Mouse (Mus musculus) liver, embryonic 13.5 days (tissue): ENCODE data around the gene Gm49601. TPM values are rescaled to one million over a fixed set of nuclear protein-coding genes. Genes with fewer than 3 reads are reported as not detected.

Experiments
- ATAC-seq: fragments of 200-750 bp; cut with Nextera tagmentation; 2 replicates; pipeline ENCODE4 v1.8.0; 2017; ENCODE audit warnings: low read depth, mild to moderate bottlenecking, moderate number of reproducible peaks, moderate library complexity
- DNase-seq: peaks from one replicate; pipeline ENCODE4 v3.0.0; 2022
- H3K27ac ChIP-seq: fragments of 300-500 bp; sonication (generic); 2 replicates; pipeline ENCODE4 v1.5.1; 2015; ENCODE audit warnings: moderate library complexity, mild to moderate bottlenecking, inconsistent platforms
- H3K27me3 ChIP-seq: fragments of 300-500 bp; sonication (generic); 2 replicates; pipeline ENCODE4 v1.6.1; 2015; ENCODE audit warnings: mild to moderate bottlenecking, inconsistent platforms
- H3K36me3 ChIP-seq: fragments of 300-500 bp; sonication (generic); 2 replicates; pipeline ENCODE4 v1.6.1; 2015; ENCODE audit warnings: mild to moderate bottlenecking, inconsistent platforms
- H3K4me1 ChIP-seq: fragments of 300-500 bp; sonication (generic); replicated peaks from 2 replicates; pipeline ENCODE4 v1.6.1; 2015; ENCODE audit warnings: inconsistent platforms
- H3K4me2 ChIP-seq: fragments of 300-500 bp; sonication (generic); 2 replicates; pipeline ENCODE4 v1.6.1; 2015; ENCODE audit warnings: inconsistent platforms, mild to moderate bottlenecking, moderate library complexity
- H3K4me3 ChIP-seq: fragments of 300-500 bp; sonication (generic); replicated peaks from 2 replicates; pipeline ENCODE4 v1.5.1; 2015; ENCODE audit warnings: mild to moderate bottlenecking, inconsistent platforms
- H3K9ac ChIP-seq: fragments of 300-500 bp; sonication (generic); 2 replicates; pipeline ENCODE4 v1.6.1; 2015; ENCODE audit warnings: mild to moderate bottlenecking, inconsistent platforms
- H3K9me3 ChIP-seq: fragments of 300-500 bp; sonication (generic); replicated peaks from 2 replicates; pipeline ENCODE4 v1.6.1; 2016; ENCODE audit warnings: inconsistent platforms
- WGBS: fragments of 180-500 bp; shearing (Covaris S2); methylation state at CpG from one replicate; pipeline ENCODE4 v1.1.7; 2015; ENCODE audit not compliant: insufficient replicate concordance; 5-methylcytosine and 5-hydroxymethylcytosine counted together
- polyA plus RNA-seq: library from polyadenylated mRNA; unstranded; fragments of >200 nt; fragmentation: Nextera tagmentation; extraction: Ambion mirVana; gene quantifications from 2 replicates; pipeline ENCODE4 v1.2.1, GENCODE M21; 2015

Gene Gm49601
- polyA plus RNA-seq, 1 experiment from 2014 or later, result 0.14 TPM

- Histone ChIP-seq H3K4me3 (no peak overlapping the region), H3K4me2 (no peak overlapping the region), H3K9ac (no peak overlapping the region), H3K27ac (no peak overlapping the region), H3K36me3 (no peaks in the 10 kb centered on the region), H3K9me3 (no peaks in the 10 kb centered on the region), H3K4me1 (0 out of 2 replicates have a peak, but pooled peaks cover 2% of the 10 kb centered on the region), H3K27me3 (peaks cover 21% of the 10 kb centered on the region)
- DNase-seq, result no peak
- whole genome bisulfite sequencing, result 63% methylated on average over 7 of the region's 7 CpGs
- ATAC-seq, result no peak
Measured at GRCm38 (mm10) chr16:18601447-18601846, 24.8 kb downstream of the Gm49601 start.

GRCm38 (mm10) chr16:18598006-18598405 is 28.2 kb downstream of the Gm49601 start:
- WGBS, result 11% methylated on average over 3 of the region's 3 CpGs
- Histone ChIP-seq H3K27me3 (peaks cover 41% of the 10 kb centered on the region), H3K9ac (no peak overlapping the region), H3K4me3 (no peak overlapping the region), H3K4me1 (no peaks in the 10 kb centered on the region), H3K9me3 (no peaks in the 10 kb centered on the region), H3K27ac (no peak overlapping the region), H3K36me3 (no peaks in the 10 kb centered on the region), H3K4me2 (no peak overlapping the region)
- DNase-seq (no peak), ATAC-seq (no peak)

- Histone ChIP-seq H3K9ac (no peak overlapping the region), H3K27me3 (peaks cover 56% of the 10 kb centered on the region), H3K27ac (no peak overlapping the region), H3K4me1 (peaks cover 5% of the 10 kb centered on the region; the same call in 1 of the 2 replicates), H3K4me2 (no peak overlapping the region), H3K36me3 (no peaks in the 10 kb centered on the region), H3K9me3 (no peaks in the 10 kb centered on the region), H3K4me3 (no peak overlapping the region)
- WGBS, result 54% methylated on average over 5 of the region's 5 CpGs
- no peak for DNase-seq
- ATAC-seq, result no peak
Measured at GRCm38 (mm10) chr16:18596255-18596654, 30.0 kb downstream of the Gm49601 start.

- DNase-seq (no peak), ATAC-seq (no peak)
- H3K27ac ChIP-seq, result no peak overlapping the region
- no peak overlapping the region for H3K4me3 ChIP-seq
- H3K4me2 ChIP-seq, result no peak overlapping the region
- H3K9me3 ChIP-seq, result no peaks in the 10 kb centered on the region
- no peak overlapping the region for H3K9ac ChIP-seq
- no peaks in the 10 kb centered on the region for H3K36me3 ChIP-seq
- peaks cover 79% of the 10 kb centered on the region for H3K27me3 ChIP-seq
- peaks cover 15% of the 10 kb centered on the region; the same call in 1 of the 2 replicates for H3K4me1 ChIP-seq
- WGBS, result 56% methylated on average over 2 of the region's 2 CpGs
Measured at GRCm38 (mm10) chr16:18593930-18594329, 32.3 kb downstream of the Gm49601 start.

- DNase-seq, result no peak
- peak overlapping the region; percentile 3; the same call in 1 of the 2 replicates for H3K4me3 ChIP-seq
- WGBS, result 3% methylated on average over 59 of the region's 59 CpGs
Measured at GRCm38 (mm10) chr16:18591047-18592018, 34.9 kb downstream of the Gm49601 start.

GRCm38 (mm10) chr16:18589804-18590790 is 36.1 kb downstream of the Gm49601 start, which contains the start of gene Tbx1:
Gene Tbx1, minus strand, starts transcription at chr16:18590671.
- Histone ChIP-seq H3K4me1 (peaks cover 32% of the 10 kb centered on the region), H3K27me3 (peaks cover 98% of the 10 kb centered on the region), H3K9me3 (no peaks in the 10 kb centered on the region), H3K4me3 (peak within 1 kb of the TSS; percentile 38), H3K36me3 (no peaks in the 10 kb centered on the region), H3K27ac (no peak within 1 kb of the TSS), H3K4me2 (peak within 1 kb of the TSS; percentile 62), H3K9ac (no peak within 1 kb of the TSS)
- ATAC-seq (no peak), DNase-seq (no peak)
- 1% methylated on average over 47 of the region's 48 CpGs for WGBS

More at GRCm38 (mm10) chr16:18591047-18592018, 34.9 kb downstream of the Gm49601 start:
- no peaks in the 10 kb centered on the region for H3K36me3 ChIP-seq
- H3K9me3 ChIP-seq, result no peaks in the 10 kb centered on the region
- no peak overlapping the region for H3K9ac ChIP-seq
- H3K4me1 ChIP-seq, result peaks cover 28% of the 10 kb centered on the region
- 0 out of 2 replicates have a peak, but pooled peaks have one; percentile 16 for ATAC-seq
- no peak overlapping the region for H3K27ac ChIP-seq
- H3K27me3 ChIP-seq, result peaks cover 95% of the 10 kb centered on the region
- peak overlapping the region; percentile 33 for H3K4me2 ChIP-seq

GRCm38 (mm10) chr16:18589080-18589621 is 37.1 kb downstream of the Gm49601 start:
- Histone ChIP-seq H3K4me3 (no peak overlapping the region), H3K9me3 (no peaks in the 10 kb centered on the region), H3K4me2 (no peak overlapping the region), H3K4me1 (peaks cover 32% of the 10 kb centered on the region), H3K27ac (no peak overlapping the region), H3K27me3 (peaks cover 98% of the 10 kb centered on the region), H3K36me3 (no peaks in the 10 kb centered on the region), H3K9ac (no peak overlapping the region)
- WGBS, result 15% methylated on average over 9 of the region's 9 CpGs
- DNase-seq (no peak), ATAC-seq (no peak)

- Histone ChIP-seq H3K4me3 (no peak overlapping the region), H3K27ac (no peak overlapping the region), H3K9me3 (no peaks in the 10 kb centered on the region), H3K4me2 (no peak overlapping the region), H3K9ac (no peak overlapping the region), H3K27me3 (peaks cover 98% of the 10 kb centered on the region), H3K36me3 (no peaks in the 10 kb centered on the region), H3K4me1 (peaks cover 32% of the 10 kb centered on the region)
- no peak for ATAC-seq
- 4% methylated on average over 31 of the region's 31 CpGs for WGBS
- no peak for DNase-seq
Measured at GRCm38 (mm10) chr16:18588738-18589055, 37.5 kb downstream of the Gm49601 start.

DNA sequence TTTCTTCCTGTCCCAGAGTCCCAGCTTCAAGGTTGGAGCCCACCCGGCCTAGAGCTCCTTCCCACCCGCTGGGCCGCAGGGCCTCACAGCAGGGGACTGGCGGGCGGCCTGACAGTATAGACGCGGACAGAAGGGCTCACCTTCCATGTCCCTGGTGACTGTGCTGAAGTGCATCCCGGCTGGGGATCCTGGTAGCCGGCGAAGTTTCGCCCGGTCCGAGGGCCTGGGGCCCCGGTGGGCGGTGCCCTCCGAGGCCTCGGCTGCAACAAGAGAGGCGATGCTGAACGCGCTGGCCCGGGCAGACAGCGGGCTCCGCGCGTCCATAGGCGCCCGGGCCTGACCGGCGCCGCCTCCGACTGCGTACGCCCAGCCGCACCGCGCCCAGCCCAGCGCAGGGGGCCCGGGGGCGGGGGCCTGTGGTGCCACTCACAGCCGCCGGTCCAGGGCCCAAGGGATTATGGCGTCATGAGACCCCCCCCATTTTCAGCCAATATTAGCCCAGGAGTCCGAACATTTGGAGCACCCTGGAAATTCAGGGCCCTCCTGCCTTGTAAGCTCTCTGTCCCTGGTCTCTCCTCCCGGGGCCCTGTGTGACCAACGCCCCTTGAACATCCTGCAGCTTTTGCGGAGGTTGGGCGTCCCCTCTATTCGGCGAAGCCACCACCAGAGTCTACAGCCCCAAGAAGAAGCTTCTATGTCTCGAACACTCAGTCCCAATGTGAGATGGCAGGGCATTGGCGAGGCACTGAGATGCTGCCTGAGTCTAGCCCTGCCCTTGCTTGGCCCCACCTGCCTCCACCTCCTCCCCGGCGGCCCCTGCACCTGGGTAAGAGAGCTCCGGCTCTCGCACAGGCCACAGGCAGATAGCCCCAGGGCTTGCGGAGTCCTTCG is 38.1 kb downstream of the Gm49601 start:
- under 1% methylated on average over 57 of the region's 57 CpGs for WGBS
- DNase-seq (no peak), ATAC-seq (no peak)
- no peak overlapping the region for H3K27ac ChIP-seq
- H3K4me2 ChIP-seq, result peak overlapping the region; percentile 8; the same call in 1 of the 2 replicates
- no peak overlapping the region for H3K9ac ChIP-seq
- H3K36me3 ChIP-seq, result no peaks in the 10 kb centered on the region
- H3K9me3 ChIP-seq, result no peaks in the 10 kb centered on the region
- peak overlapping the region; percentile 12; the same call in 1 of the 2 replicates for H3K4me3 ChIP-seq
- peaks cover 98% of the 10 kb centered on the region for H3K27me3 ChIP-seq
- H3K4me1 ChIP-seq, result peaks cover 32% of the 10 kb centered on the region

DNA sequence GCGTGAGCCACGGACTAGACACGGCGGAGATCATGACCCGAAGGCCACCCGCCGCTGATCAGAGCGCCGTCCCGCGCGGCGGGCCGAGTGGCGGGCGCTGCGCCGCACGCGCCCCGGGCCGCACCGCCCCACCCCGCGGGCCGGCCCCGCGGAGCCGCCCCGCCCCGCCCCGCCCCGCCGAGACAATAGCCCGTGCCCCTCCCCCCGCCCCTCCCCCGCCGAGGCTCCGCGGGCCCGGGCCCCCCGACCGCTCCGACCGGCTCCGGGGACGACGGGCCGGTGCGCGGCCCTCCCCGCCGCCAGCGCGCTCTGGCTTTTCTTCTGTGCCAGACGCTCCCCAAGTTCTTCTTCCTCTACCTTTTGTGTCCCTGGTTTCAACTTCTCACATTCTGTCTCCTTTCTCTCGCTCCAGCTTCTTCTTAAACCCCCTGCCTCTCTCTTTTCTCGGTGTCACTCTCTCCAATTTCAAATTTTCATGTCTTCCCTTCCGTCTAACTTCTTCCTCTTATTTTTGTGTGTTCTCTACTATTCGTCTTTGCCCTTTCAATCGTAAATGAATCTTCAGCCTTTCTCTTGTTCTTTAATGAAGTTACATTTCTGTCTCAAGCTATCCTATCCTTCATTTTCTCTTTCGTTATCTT is 39.2 kb downstream of the Gm49601 start:
- Histone ChIP-seq H3K36me3 (no peaks in the 10 kb centered on the region), H3K9me3 (no peaks in the 10 kb centered on the region), H3K27me3 (peaks cover 100% of the 10 kb centered on the region), H3K4me1 (peaks cover 39% of the 10 kb centered on the region), H3K4me2 (peak overlapping the region; percentile 52), H3K27ac (no peak overlapping the region), H3K4me3 (peak overlapping the region; percentile 35), H3K9ac (no peak overlapping the region)
- no peak for DNase-seq
- ATAC-seq, result no peak
- WGBS, result 2% methylated on average over 22 of the region's 62 CpGs
